Mouse (Mus musculus): ENCODE results near the gene Slit1.

The Slit1 gene

DNA sequence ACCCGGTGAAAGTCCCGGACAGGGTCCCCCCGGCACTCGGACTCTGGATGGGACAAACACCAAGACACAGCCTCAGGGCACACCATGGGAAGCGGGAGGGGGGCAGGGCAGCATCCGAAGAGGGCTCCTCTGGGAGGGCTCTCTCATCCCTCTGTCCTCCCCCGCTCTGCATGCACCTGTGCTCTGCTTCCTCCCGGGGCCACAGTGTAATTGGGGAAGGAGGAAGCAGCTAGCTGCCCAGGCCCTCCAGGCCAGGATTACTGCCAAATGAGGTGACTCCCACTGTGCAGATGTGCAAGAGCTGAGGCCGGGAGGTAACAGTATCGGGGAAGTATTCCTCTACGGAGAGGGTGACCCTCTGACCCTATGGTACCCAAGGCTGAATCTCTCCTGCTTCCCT lies 142.8 kb downstream of the Slit1 start:
- DNase-seq (ENCODE audit: low spot score in 2 of 2): no peak

DNA sequence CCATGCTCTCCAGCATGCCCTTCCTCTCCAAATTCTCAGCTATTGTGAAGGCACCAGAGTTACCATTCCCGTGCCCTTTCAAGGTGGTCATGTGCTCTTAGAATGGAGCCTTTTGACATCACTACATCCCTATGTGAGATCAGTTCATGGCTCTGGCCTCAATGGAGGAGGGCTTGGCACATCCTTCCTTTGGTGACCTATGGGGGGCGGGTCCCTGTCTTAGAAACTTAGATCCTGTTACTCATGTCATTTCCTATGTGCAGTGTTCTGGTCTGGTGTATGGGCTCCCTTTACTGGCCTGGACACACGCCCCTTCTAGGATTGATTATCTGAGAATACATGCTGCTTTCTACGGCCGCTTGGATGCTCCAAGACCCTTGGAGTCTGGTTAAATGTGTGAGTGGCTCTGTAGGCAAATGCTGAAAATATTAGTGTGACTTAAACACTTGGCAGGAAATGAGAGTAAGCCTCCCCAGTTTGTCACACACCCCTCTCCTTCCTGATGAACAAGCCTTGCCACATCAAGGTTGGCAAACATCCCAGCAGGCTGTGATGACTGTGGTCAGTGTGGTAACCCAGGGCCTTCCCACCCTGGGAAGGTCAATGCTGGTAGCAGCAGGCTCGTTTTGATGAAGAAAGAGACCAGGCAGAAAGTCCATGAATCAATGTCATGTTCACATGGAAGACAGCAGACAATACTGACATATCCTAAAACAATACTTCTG lies 146.1 kb downstream of the Slit1 start:
- no peak for DNase-seq (ENCODE audit: low spot score in 2 of 2)

DNA sequence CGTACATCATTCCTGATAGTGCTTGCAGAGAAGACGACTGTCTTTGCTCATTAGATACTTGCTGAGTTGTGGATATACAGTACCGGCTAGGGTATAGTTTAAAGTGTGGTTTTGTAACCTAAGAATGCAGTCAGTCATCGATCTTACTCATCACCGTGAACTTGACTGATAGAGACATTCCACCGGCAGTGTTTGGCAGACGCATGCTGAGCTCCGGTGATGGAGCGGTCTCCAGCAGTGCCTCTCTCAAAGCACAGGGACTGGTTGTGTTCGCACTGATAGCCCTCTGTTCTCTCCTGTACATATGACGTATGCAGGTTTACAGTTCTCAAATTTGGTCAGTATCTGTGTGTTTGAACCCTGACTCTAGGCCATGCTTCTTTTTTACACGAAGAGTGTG lies 151.7 kb downstream of the Slit1 start:
- DNase-seq (ENCODE audit: low spot score in 2 of 2): no peak

DNA sequence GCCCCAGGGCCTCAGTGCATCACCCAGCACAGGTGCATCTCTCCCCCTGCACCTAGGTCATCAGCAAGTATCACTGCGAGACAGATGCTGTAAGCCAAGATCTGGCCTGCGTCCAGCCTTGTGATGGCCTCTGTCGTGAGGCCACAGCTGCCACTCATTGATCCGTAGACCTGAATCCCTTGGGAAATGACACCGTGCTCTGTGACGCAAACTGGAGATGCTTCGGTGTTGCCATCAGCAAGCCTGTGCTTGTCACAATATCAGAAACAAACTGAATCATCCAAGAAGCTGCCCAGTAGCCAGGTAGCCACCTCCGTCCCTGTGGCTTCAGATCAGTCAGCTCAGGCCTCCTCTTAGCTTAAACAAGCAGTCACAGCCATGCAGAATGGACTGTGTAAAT lies 153.8 kb downstream of the Slit1 start:
- DNase-seq (ENCODE audit: low spot score in 2 of 2): no peak

- no peak for DNase-seq (ENCODE audit: low spot score in 2 of 2)
These were observed 154.4 kb downstream of the Slit1 start for GRCm38 (mm10) chr19:41589026-41589425.

DNA sequence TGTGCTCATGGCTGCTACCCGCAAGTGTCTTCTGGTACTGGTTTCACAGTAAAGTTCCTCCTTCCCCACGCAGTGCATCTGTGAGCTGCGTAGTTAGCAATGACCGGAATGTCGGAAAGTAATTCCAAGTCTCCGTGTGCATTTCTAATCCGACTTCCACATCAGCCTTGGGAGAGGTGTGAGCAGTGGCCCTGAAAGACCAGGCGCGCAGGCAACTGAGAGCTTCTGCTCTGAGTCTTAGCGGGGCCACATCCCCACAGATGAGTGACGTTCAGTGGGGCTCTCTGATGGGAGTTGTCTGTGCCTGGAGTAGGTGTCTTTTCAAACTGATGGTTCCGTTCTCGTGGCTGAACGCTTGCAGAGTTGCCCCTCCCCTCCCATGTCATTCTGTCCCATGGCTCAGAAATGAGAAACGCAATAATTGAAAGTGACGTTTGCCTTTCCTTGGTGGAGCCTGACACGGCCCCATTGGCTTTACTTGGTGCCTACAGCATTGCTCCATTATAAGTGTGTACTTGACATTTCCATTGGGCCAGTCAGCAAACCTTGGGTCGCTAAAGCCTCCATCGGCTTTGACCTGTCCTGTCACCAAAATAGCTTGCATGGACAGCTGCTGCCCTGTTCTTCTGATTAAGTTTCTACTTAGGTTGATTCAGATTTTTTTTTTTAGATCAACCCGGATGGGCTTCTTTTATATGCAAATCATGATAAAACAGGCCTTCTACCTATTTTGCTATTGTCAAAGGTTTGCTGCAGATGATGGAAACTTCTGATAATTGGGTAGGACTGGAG lies 155.8 kb downstream of the Slit1 start:
- no peak for DNase-seq (ENCODE audit: low spot score in 2 of 2)

GRCm38 (mm10) chr19:41586752-41587151 lies 156.7 kb downstream of the Slit1 start:
- DNase-seq (ENCODE audit: low spot score in 2 of 2): no peak

GRCm38 (mm10) chr19:41582918-41583514 lies 160.4 kb downstream of the Slit1 start:
- no peak for DNase-seq (ENCODE audit: low spot score in 2 of 2)

DNA sequence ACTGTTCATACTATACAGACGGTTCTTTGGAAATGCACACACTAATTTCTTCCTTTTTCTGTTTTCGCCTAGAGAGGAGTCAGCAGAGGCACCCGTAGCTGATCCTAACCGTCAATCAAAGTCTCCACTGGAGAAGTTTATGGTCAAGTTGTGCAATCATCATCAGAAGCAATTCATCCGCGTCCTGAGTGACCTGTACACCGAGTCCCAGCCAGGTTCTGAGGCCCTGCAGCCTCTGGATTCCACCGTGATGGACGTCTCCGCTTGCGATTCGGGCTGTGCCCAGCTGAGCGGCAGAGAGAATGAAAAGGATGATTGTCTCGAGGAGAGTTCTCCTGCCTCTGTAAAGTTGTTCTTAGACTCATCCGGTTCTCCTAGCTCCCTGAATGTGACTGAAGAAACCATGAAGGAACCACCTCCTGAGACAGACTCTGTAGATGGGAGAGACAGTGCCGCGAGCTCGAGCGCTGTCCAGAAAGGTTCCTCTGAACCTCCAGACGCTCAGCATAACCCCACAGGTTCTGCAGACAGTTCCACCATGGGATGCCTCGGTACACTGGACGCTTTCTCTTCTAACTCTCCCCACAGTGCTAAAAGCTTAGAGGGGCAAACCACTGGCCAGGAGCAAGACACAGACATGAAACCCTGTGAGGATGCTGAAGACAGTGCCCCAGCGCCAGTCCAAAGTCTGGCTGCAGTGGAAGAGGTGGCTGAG lies 161.6 kb downstream of the Slit1 start, which contains the start of gene Gm340:
TSS of gene Gm340 (plus strand) at position 665 of the 715 bp plus-strand sequence.
- no peak for DNase-seq (ENCODE audit: low spot score in 2 of 2)

GRCm38 (mm10) chr19:41579311-41579920 lies 164.0 kb downstream of the Slit1 start:
- no peak for DNase-seq (ENCODE audit: low spot score in 2 of 2)

- no peak for DNase-seq (ENCODE audit: low spot score in 2 of 2)
These were observed 165.9 kb downstream of the Slit1 start for GRCm38 (mm10) chr19:41577576-41577975.

- DNase-seq (ENCODE audit: low spot score in 2 of 2): no peak
These were observed 169.8 kb downstream of the Slit1 start for GRCm38 (mm10) chr19:41573700-41574099.

DNA sequence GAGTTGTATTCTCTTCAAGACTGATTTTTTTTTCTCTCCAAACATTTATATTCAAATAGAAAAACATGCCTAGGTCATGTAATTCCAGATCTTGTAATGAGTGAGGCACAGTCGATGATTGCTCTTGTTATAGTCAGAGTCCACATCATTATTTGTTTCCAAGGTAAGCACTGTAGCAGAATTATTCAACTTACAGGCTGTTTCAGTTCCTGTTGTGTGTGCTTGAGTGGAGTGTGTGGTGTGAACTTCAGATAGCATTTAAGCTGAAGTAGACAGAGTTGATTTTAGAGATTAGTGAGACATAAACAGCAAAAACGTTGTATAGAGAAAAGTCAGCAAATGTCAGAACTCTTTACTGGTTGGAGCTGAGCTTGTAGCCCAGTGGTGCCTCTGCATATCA lies 174.7 kb downstream of the Slit1 start:
- no peak for DNase-seq (ENCODE audit: low spot score in 2 of 2)

DNA sequence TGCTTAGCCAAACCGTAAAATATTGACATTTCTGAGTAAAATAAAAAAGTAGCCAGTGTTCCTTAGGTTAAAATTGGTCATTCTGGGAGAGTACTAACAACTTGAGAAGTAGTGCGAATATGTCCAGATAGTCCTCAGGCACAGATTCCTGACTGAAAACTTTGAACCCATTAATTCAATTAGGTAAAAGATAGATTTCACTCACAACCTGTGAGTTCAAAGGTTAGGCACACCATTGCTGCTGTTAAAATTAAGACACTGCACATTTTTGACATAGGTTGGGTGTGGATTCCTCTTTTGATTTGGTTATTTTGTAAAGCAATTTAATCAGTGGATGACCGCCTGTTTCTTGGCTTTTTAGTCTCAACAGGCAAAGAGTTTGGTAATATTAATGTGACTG lies 182.6 kb downstream of the Slit1 start:
- DNase-seq (ENCODE audit: low spot score in 2 of 2): no peak

DNA sequence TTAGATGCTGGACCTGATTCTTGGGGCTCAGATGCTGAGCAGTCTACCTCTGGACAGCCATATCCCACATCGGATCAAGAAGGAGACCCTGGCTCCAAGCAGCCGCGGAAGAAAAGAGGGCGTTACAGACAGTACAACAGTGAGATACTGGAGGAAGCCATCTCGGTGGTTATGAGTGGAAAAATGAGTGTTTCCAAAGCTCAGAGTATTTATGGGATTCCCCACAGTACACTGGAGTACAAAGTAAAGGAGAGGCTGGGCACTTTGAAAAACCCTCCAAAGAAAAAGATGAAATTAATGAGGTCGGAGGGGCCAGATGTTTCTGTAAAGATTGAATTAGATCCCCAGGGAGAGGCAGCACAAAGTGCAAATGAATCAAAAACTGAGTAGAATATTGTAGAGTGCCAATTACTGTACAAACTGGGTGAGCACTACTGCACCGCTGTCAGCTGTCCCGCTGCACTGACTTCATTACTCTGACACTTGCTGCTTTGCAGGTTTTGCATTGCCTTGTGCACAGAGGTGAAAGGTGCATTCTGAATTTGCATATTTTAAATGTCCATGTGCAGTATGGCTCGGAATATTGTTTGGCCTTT lies 184.5 kb downstream of the Slit1 start:
- no peak for DNase-seq (ENCODE audit: low spot score in 2 of 2)

DNA sequence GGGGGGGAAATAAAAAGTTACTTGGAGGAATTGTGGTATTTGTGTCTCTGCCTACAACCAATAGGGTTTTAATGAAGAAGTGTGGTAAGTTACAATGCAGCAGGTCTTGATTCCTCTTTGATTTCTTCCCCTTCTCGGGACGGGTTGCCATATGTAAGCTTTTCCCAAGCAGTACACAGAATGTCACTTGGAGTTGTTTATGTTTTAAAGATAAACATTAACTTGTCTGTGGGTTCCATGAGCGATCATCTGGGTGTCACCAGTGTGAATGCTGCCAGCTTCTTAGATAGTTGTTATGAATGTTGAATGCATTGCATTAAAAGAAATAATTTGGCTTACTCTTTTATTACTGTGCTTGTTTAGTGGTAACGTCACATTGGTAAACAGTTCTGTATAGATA lies 186.0 kb downstream of the Slit1 start:
- no peak for DNase-seq (ENCODE audit: low spot score in 2 of 2)

DNA sequence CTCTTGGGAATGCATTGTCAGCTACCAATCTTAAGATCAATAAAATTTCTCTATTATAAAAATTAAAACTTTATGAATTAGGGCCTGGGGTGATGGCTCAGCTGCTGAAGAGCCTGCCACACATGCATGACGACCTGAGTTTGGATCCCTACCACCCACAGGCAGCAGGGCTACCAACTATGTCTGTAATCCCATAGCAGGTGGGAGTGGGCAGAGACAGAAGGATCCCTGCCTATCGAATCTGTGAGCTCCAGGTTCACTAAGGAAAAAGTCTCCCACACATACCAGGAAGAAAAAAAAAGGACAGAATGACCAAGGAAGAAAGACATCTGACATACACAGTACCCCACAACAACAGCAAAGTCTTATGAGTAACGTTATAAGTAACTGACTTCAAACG lies 186.5 kb downstream of the Slit1 start:
- DNase-seq (ENCODE audit: low spot score in 2 of 2): no peak

All from cerebellum, postnatal 4 days (tissue).